Mouse (Mus musculus): ENCODE data around the gene Zfp217.

Zfp217 gene

GRCm38 (mm10) chr2:170103341-170103740, 44.6 kb downstream of the Zfp217 start:
- no peak for DNase-seq (ENCODE audit: low read depth, low spot score)

- no peak for DNase-seq (ENCODE audit: low read depth, low spot score)
Measured at GRCm38 (mm10) chr2:170101932-170102331, 46.0 kb downstream of the Zfp217 start.

- peak; percentile 79 for DNase-seq (ENCODE audit: low read depth, low spot score)
Measured at GRCm38 (mm10) chr2:170101132-170101531, 46.8 kb downstream of the Zfp217 start.

- no peak for DNase-seq (ENCODE audit: low read depth, low spot score)
Measured at GRCm38 (mm10) chr2:170094871-170095270, 53.0 kb downstream of the Zfp217 start.

GRCm38 (mm10) chr2:170094220-170094619, 53.7 kb downstream of the Zfp217 start:
- DNase-seq (ENCODE audit: low read depth, low spot score), result no peak

GRCm38 (mm10) chr2:170091563-170092443, 56.1 kb downstream of the Zfp217 start:
- no peak for DNase-seq (ENCODE audit: low read depth, low spot score)

- DNase-seq (ENCODE audit: low read depth, low spot score), result no peak
Measured at GRCm38 (mm10) chr2:170078442-170079017, 69.4 kb downstream of the Zfp217 start.

- DNase-seq (ENCODE audit: low read depth, low spot score), result no peak
Measured at GRCm38 (mm10) chr2:170078041-170078440, 69.9 kb downstream of the Zfp217 start.

- DNase-seq (ENCODE audit: low read depth, low spot score), result no peak
Measured at GRCm38 (mm10) chr2:170076941-170077490, 70.9 kb downstream of the Zfp217 start.

GRCm38 (mm10) chr2:170070641-170071241, 77.2 kb downstream of the Zfp217 start:
- DNase-seq (ENCODE audit: low read depth, low spot score), result no peak

GRCm38 (mm10) chr2:170069976-170070375, 77.9 kb downstream of the Zfp217 start:
- DNase-seq (ENCODE audit: low read depth, low spot score), result no peak

- DNase-seq (ENCODE audit: low read depth, low spot score), result no peak
Measured at GRCm38 (mm10) chr2:170062378-170062777, 85.5 kb downstream of the Zfp217 start.

GRCm38 (mm10) chr2:170060066-170060465, 87.8 kb downstream of the Zfp217 start:
- no peak for DNase-seq (ENCODE audit: low read depth, low spot score)

GRCm38 (mm10) chr2:170058774-170059173, 89.1 kb downstream of the Zfp217 start:
- no peak for DNase-seq (ENCODE audit: low read depth, low spot score)
